Mouse (Mus musculus) fibroblast of lung, adult 2 months (primary cell): ENCODE measurements around the gene Foxc1.

Experiments used
- DNase-seq: peaks from one replicate; pipeline ENCODE4 v3.0.0-alpha.2; 2011; ENCODE audit warnings: low read depth

The Foxc1 gene

GRCm38 (mm10) chr13:31830332-31830731 is 23.9 kb downstream of the Foxc1 start:
- no peak for DNase-seq

GRCm38 (mm10) chr13:31835802-31836201 is 29.4 kb downstream of the Foxc1 start:
- no peak for DNase-seq

GRCm38 (mm10) chr13:31849258-31849971 is 43.0 kb downstream of the Foxc1 start:
- DNase-seq = no peak

GRCm38 (mm10) chr13:31853564-31853963 is 47.1 kb downstream of the Foxc1 start:
- no peak for DNase-seq

- no peak for DNase-seq
Observed at GRCm38 (mm10) chr13:31854000-31854399, 47.6 kb downstream of the Foxc1 start.

GRCm38 (mm10) chr13:31860200-31860599 is 53.8 kb downstream of the Foxc1 start:
- no peak for DNase-seq
